Mouse (Mus musculus) lung, postnatal 0 days (tissue): ENCODE data around the gene Birc5. TPM values are rescaled to one million over a fixed set of nuclear protein-coding genes. Genes with fewer than 3 reads are reported as not detected.

Experiments
- ATAC-seq: fragments of 200-750 bp; cut with Nextera tagmentation; 2 replicates; pipeline ENCODE4 v1.8.0; 2017; ENCODE audit warnings: moderate library complexity
- DNase-seq: peaks from one replicate; pipeline ENCODE4 v3.0.0-alpha.2; 2016; ENCODE audit warnings: low spot score
- H3K27ac ChIP-seq: fragments of 300-500 bp; sonication (generic); 2 replicates; pipeline ENCODE4 v1.5.1; 2014; ENCODE audit warnings: antibody characterized with exemption, mild to moderate bottlenecking, low read length, mixed read lengths
- H3K27me3 ChIP-seq: fragments of 300-500 bp; sonication (generic); replicated peaks from 2 replicates; pipeline ENCODE4 v1.6.1; 2014; ENCODE audit warnings: low read length, mixed read lengths; ENCODE audit not compliant: insufficient read depth
- H3K36me3 ChIP-seq: fragments of 300-500 bp; sonication (generic); 2 replicates; pipeline ENCODE4 v1.6.1; 2014; ENCODE audit warnings: low read length, mixed read lengths; ENCODE audit not compliant: insufficient read depth
- H3K4me1 ChIP-seq: fragments of 300-500 bp; sonication (generic); 2 replicates; pipeline ENCODE4 v1.6.1; 2014; ENCODE audit warnings: antibody characterized with exemption, low read depth, low read length, mixed read lengths; ENCODE audit not compliant: insufficient read depth
- H3K4me2 ChIP-seq: fragments of 300-500 bp; sonication (generic); replicated peaks from 2 replicates; pipeline ENCODE4 v1.6.1; 2014; ENCODE audit warnings: low read depth, mild to moderate bottlenecking, low read length, moderate library complexity, mixed read lengths
- H3K4me3 ChIP-seq: fragments of 300-500 bp; sonication (generic); 2 replicates; pipeline ENCODE4 v1.5.1; 2014; ENCODE audit warnings: low read depth, low read length
- H3K9ac ChIP-seq: fragments of 300-500 bp; sonication (generic); replicated peaks from 2 replicates; pipeline ENCODE4 v1.6.1; 2014; ENCODE audit warnings: low read depth, mild to moderate bottlenecking
- H3K9me3 ChIP-seq: fragments of 300-500 bp; sonication (generic); 2 replicates; pipeline ENCODE4 v1.6.1; 2016; ENCODE audit warnings: low read length, mixed read lengths
- CTCF ChIP-seq: IDR thresholded peaks from 2 replicates; pipeline ENCODE4 v1.5.1; 2016; ENCODE audit warnings: antibody characterized with exemption, mild to moderate bottlenecking
- EP300 ChIP-seq: IDR thresholded peaks from 2 replicates; pipeline ENCODE4 v1.6.1; 2016; ENCODE audit warnings: antibody characterized with exemption, mild to moderate bottlenecking, control low read depth
- WGBS: fragments of 180-500 bp; shearing (Covaris S2); extraction: QIAGEN DNeasy Blood & Tissue Kit; methylation state at CpG from one replicate; pipeline ENCODE4 v1.1.7; 2014; 5-methylcytosine and 5-hydroxymethylcytosine counted together
- polyA plus RNA-seq: library from polyadenylated mRNA; unstranded; fragments of >200 nt; fragmentation: Nextera tagmentation; extraction: Ambion mirVana; gene quantifications from 2 replicates; pipeline ENCODE4 v1.2.1, GENCODE M21; 2015

Gene Birc5
- polyA plus RNA-seq, 1 experiment from 2014 or later: 15.0 TPM

GRCm38 (mm10) chr11:117858392-117858791 lies 9.3 kb downstream of the Birc5 start:
- Histone ChIP-seq H3K27ac (no peak overlapping the region), H3K4me3 (no peak overlapping the region), H3K4me2 (no peak overlapping the region), H3K9me3 (no peaks in the 10 kb centered on the region), H3K36me3 (no peaks in the 10 kb centered on the region), H3K4me1 (no peaks in the 10 kb centered on the region), H3K27me3 (no peaks in the 10 kb centered on the region), H3K9ac (no peak overlapping the region)
- WGBS: 53% methylated on average over 3 of the region's 3 CpGs
- no peak for TF ChIP-seq EP300
- no peak for TF ChIP-seq CTCF
- DNase-seq (no peak), ATAC-seq (no peak)

GRCm38 (mm10) chr11:117860601-117861000 lies 11.6 kb downstream of the Birc5 start, which contains the start of gene Tmem235:
Gene Tmem235 (plus strand): TSS chr11:117860752.
- no peak within 1 kb of the TSS for H3K4me3 ChIP-seq
- no peak for ATAC-seq

DNA sequence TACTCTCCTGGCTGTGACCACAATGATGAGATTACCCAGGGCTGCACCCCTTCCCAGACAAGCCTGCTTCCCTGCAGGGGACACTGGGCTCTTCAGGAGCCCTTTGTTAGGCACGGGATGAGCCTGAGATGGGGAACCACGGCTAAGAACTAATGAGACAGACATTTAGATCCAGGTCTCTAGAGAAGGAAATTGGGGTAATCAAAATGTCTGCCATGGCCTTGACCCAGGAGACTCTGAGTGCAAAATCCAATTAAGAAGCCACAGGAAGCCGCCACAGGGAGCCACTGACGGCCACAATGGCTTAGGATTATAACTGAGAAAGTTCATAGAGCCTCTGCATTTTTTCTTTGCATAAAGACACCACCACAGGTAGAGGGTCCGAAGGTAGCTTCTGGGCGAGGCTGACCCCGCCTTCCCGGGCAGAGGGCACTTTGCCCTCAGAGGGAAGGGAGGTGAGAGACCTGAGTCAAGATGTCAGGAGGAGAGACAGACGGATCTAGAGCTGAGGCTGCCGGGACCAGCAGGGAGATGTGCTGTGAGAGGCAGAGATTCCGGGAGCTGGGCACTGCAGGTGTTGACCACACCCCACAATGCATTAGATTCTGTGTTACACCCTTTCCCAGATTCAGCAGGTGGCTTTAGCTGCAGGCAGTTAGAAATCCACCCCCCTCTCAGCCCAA lies 14.3 kb downstream of the Birc5 start:
- ATAC-seq (no peak), DNase-seq (no peak)
- Histone ChIP-seq H3K9ac (no peak overlapping the region), H3K36me3 (no peaks in the 10 kb centered on the region), H3K4me3 (no peak overlapping the region), H3K27ac (no peak overlapping the region), H3K4me1 (no peaks in the 10 kb centered on the region), H3K4me2 (no peak overlapping the region), H3K27me3 (no peaks in the 10 kb centered on the region), H3K9me3 (no peaks in the 10 kb centered on the region)
- no peak for TF ChIP-seq CTCF
- 42% methylated on average over 11 of the region's 11 CpGs for WGBS

More at GRCm38 (mm10) chr11:117860601-117861000, 11.6 kb downstream of the Birc5 start, which contains the start of gene Tmem235:
- Histone ChIP-seq H3K4me2 (no peak within 1 kb of the TSS), H3K9me3 (no peaks in the 10 kb centered on the region), H3K9ac (no peak within 1 kb of the TSS), H3K27me3 (no peaks in the 10 kb centered on the region), H3K4me1 (no peaks in the 10 kb centered on the region), H3K36me3 (no peaks in the 10 kb centered on the region), H3K27ac (no peak within 1 kb of the TSS)
- no peak for TF ChIP-seq CTCF
- no peak for TF ChIP-seq EP300
- no peak for DNase-seq
- 3% methylated on average over 21 of the region's 23 CpGs for WGBS

DNA sequence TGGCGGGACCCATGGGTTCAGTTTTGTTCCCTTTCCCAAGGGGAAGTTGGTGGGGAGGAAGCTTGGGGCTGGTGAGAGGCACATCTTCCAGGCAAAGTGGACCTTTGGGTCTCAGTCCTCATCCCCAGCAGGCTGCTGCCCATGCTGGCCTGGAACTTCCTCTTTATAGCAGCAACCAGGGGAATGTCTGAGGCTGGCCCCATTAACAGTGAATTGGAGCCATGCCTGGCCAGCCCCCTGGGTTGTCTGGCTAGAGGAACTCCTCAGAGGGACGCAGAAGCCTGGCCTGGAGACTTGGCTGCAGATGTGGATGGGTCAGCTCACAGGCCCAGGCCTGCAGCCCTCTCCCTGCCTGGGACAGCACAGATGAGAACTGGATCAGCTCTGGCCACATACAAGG lies 15.8 kb downstream of the Birc5 start:
- DNase-seq (no peak), ATAC-seq (no peak)
- no peak overlapping the region for H3K4me3 ChIP-seq
- H3K36me3 ChIP-seq: no peaks in the 10 kb centered on the region
- H3K27me3 ChIP-seq: no peaks in the 10 kb centered on the region
- H3K4me2 ChIP-seq: no peak overlapping the region
- H3K4me1 ChIP-seq: no peaks in the 10 kb centered on the region
- no peak overlapping the region for H3K27ac ChIP-seq
- 60% methylated on average over 2 of the region's 2 CpGs for WGBS
- H3K9ac ChIP-seq: no peak overlapping the region
- H3K9me3 ChIP-seq: no peaks in the 10 kb centered on the region
- no peak for TF ChIP-seq EP300
- no peak for TF ChIP-seq CTCF

- ATAC-seq (no peak), DNase-seq (no peak)
- Histone ChIP-seq H3K4me2 (no peak overlapping the region), H3K36me3 (no peaks in the 10 kb centered on the region), H3K27ac (no peak overlapping the region), H3K27me3 (no peaks in the 10 kb centered on the region), H3K9ac (no peak overlapping the region), H3K4me3 (no peak overlapping the region), H3K9me3 (no peaks in the 10 kb centered on the region), H3K4me1 (no peaks in the 10 kb centered on the region)
- TF ChIP-seq CTCF: no peak
- TF ChIP-seq EP300: no peak
- 32% methylated on average over 6 of the region's 6 CpGs for WGBS
Observed at GRCm38 (mm10) chr11:117865988-117866387, 16.9 kb downstream of the Birc5 start.

DNA sequence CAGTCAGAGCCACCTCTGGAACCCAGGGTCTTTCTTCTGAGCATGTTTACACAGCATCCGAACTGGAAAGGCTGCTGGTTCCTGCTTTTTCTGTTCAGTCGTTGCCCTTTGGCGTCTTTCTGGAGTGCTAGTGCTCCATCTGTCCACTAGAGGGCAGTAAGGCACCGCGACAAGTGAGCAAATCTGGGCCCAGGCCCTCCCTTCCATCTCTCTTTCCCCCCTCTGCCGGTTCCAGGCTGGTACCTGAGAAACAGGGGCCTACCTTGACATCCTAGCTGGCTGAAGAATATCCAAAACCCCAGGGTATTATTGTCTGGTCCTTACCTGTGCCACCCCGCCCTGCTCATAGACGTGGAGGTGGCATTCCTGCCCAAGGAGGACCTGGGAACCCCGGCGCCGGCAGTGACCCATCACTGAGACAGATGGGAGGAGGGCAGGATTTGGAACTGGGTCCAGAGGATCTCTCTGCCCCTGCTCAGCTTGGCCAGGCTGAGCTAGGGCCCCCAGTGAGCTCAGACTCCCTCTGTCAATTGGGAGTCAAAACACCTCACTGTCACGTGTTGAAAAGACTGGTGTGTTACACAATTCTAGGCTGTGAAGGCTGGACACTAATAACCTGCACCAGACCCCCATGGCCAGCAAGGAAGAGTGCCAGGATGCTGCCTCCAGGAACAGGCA lies 21.8 kb downstream of the Birc5 start:
- H3K9me3 ChIP-seq: no peaks in the 10 kb centered on the region

More for the DNA sequence above, 21.8 kb downstream of the Birc5 start:
- H3K9ac ChIP-seq: no peak overlapping the region
- H3K36me3 ChIP-seq: no peaks in the 10 kb centered on the region
- H3K27me3 ChIP-seq: no peaks in the 10 kb centered on the region
- WGBS: 42% methylated on average over 12 of the region's 12 CpGs
- no peak overlapping the region for H3K4me3 ChIP-seq
- peaks cover 10% of the 10 kb centered on the region; the same call in 1 of the 2 replicates for H3K4me1 ChIP-seq
- TF ChIP-seq CTCF (peak; percentile 97), EP300 (no peak)
- no peak overlapping the region for H3K27ac ChIP-seq
- peak; percentile 36 for ATAC-seq
- DNase-seq: peak; percentile 88
- no peak overlapping the region for H3K4me2 ChIP-seq
